In the genomic region with DNA sequence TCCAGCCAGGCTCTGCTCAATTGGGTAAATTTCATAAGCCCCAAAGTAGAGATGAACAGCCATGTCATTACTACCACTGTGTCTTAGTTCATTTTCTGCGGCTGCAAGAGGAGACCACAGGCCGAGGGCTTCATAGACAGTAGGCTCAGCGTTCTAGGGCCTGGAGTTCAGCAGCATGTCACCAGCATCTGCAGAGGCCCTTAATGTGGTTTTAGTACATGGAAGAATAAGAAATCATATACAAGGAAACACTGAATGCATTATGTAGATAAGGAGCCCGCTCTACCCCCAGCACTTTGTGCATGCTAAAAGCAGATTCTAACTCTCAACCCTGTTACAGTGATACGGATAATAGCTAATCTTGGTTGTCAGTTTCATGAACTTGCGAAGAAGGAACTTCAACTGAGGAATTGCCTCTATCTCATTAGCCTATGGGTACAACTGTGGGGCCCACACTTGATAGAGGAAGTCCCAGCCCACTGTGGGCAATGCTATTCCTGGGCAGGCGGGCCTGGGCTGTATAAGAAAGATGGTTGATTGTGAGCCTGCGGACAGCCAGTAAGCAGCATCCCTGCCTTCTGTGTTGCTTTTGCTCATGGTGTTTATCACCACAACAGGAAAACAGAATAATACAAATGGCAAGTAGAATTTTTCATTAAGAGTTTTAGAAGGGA, we compare ENCODE assay signal across 8 mouse cellular contexts.
A peak's percentile ranks its signal among the peaks of the same experiment; 100 is the strongest.
DNase-seq lines count a peak whose midpoint lies in the region; ATAC-seq lines count a peak whose summit lies in the region.

No protein-coding gene starts in this region.

- no peaks in the 10 kb centered on the region for H3K9me3 ChIP-seq in heart, embryonic 14.5 days (ENCODE audit: control insufficient read depth, low read length)
- no peaks in the 10 kb centered on the region for H3K9me3 ChIP-seq in embryonic facial prominence, embryonic 15.5 days (replicated peaks)
- no peaks in the 10 kb centered on the region for H3K9me3 ChIP-seq in limb, embryonic 10.5 days (replicated peaks)
- H3K9me3 ChIP-seq in midbrain, embryonic 15.5 days: no peaks in the 10 kb centered on the region

- H3K9ac ChIP-seq in heart, embryonic 14.5 days (ENCODE audit: low read length): peak overlapping the region; percentile 60
- no peak overlapping the region for H3K9ac ChIP-seq in embryonic facial prominence, embryonic 15.5 days
- no peak overlapping the region for H3K9ac ChIP-seq in midbrain, embryonic 15.5 days

- no peaks in the 10 kb centered on the region for H3K36me3 ChIP-seq in heart, embryonic 14.5 days (ENCODE audit: control insufficient read depth, insufficient read depth, low read length)
- H3K36me3 ChIP-seq in embryonic facial prominence, embryonic 15.5 days: no peaks in the 10 kb centered on the region
- peaks cover 7% of the 10 kb centered on the region; the same call in 1 of the 2 replicates for H3K36me3 ChIP-seq in limb, embryonic 10.5 days
- no peaks in the 10 kb centered on the region for H3K36me3 ChIP-seq in midbrain, embryonic 15.5 days (replicated peaks)

- WGBS in heart, embryonic 14.5 days: 56% methylated on average over 8 of the region's 8 CpGs
- WGBS in embryonic facial prominence, embryonic 15.5 days: 51% methylated on average over 8 of the region's 8 CpGs
- 78% methylated on average over 8 of the region's 8 CpGs for WGBS in limb, embryonic 10.5 days
- WGBS in midbrain, embryonic 15.5 days: 61% methylated on average over 8 of the region's 8 CpGs

- H3K4me2 ChIP-seq in heart, embryonic 14.5 days (ENCODE audit: low read length): peak overlapping the region; percentile 44
- H3K4me2 ChIP-seq in embryonic facial prominence, embryonic 15.5 days (replicated peaks): no peak overlapping the region
- no peak overlapping the region for H3K4me2 ChIP-seq in midbrain, embryonic 15.5 days

- H3K4me1 ChIP-seq in heart, embryonic 14.5 days (ENCODE audit: control insufficient read depth in 2 of 2, insufficient read depth in 2 of 2, low read length in 2 of 2): peaks cover 11 to 28% of the 10 kb centered on the region in 2 experiments
- H3K4me1 ChIP-seq in embryonic facial prominence, embryonic 15.5 days: peaks cover 54% of the 10 kb centered on the region
- peaks cover 65% of the 10 kb centered on the region for H3K4me1 ChIP-seq in limb, embryonic 10.5 days
- peaks cover 55% of the 10 kb centered on the region for H3K4me1 ChIP-seq in midbrain, embryonic 15.5 days

- H3K4me3 ChIP-seq in heart, embryonic 14.5 days (ENCODE audit: control insufficient read depth in 1 of 2, insufficient read depth in 1 of 2, low read depth in 1 of 2, low read length in 2 of 2): no peak overlapping the region
- H3K4me3 ChIP-seq in embryonic facial prominence, embryonic 15.5 days (replicated peaks): no peak overlapping the region
- H3K4me3 ChIP-seq in limb, embryonic 10.5 days: 0 out of 2 replicates have a peak overlapping the region, but pooled peaks have one; percentile 26
- H3K4me3 ChIP-seq in midbrain, embryonic 15.5 days: no peak overlapping the region

- DNase-seq in heart, adult 11 months: no peak
- DNase-seq in limb, embryonic 10.5 days (ENCODE audit: low spot score): no peak
- no peak for DNase-seq in cerebellum, adult 18-20 months
- DNase-seq in layer of hippocampus, adult 8-10 months (ENCODE audit: low spot score in 2 of 2): no peak
- DNase-seq in adrenal gland, postnatal 25 days: no peak

- H3K27me3 ChIP-seq in heart, embryonic 14.5 days (ENCODE audit: control insufficient read depth, insufficient read depth, low read length): no peaks in the 10 kb centered on the region
- H3K27me3 ChIP-seq in embryonic facial prominence, embryonic 15.5 days: no peaks in the 10 kb centered on the region
- H3K27me3 ChIP-seq in limb, embryonic 10.5 days (ENCODE audit: low read depth, poor library complexity, severe bottlenecking): no peaks in the 10 kb centered on the region
- no peaks in the 10 kb centered on the region for H3K27me3 ChIP-seq in midbrain, embryonic 15.5 days (replicated peaks)

- peak overlapping the region; percentile 79 to 83 for H3K27ac ChIP-seq in heart, embryonic 14.5 days (replicated peaks in 1 of 2; ENCODE audit: control insufficient read depth in 1 of 2, insufficient read depth in 1 of 2, low read depth in 2 of 2, low read length in 2 of 2)
- H3K27ac ChIP-seq in embryonic facial prominence, embryonic 15.5 days (replicated peaks): peak overlapping the region; percentile 86
- H3K27ac ChIP-seq in limb, embryonic 10.5 days: peak overlapping the region; percentile 68
- peak overlapping the region; percentile 60 for H3K27ac ChIP-seq in midbrain, embryonic 15.5 days

- ATAC-seq in heart, embryonic 14.5 days (ENCODE audit: insufficient number of reproducible peaks, insufficient read depth, low FRiP score, low read depth): no peak
- ATAC-seq in embryonic facial prominence, embryonic 15.5 days (ENCODE audit: insufficient number of reproducible peaks, low FRiP score, low TSS enrichment, low read depth): no peak
- peak; percentile 17; the same call in 1 of the 2 replicates for ATAC-seq in midbrain, embryonic 15.5 days (replicated peaks)
